Mouse (Mus musculus) c-Kit-positive CD71-positive TER-119-negative erythroid progenitor cells, embryonic 14.5 days (primary cell): ENCODE data around the gene Rbm20.
"Not testable (repeated sequence)": the region's sequence is repeated elsewhere in the genome, so short reads cannot be mapped to it uniquely, and the experiment has no call there.

Source experiments
- DNase-seq: peaks from one replicate; pipeline ENCODE4 v3.0.0-alpha.2; 2013; ENCODE audit warnings: low read depth

Rbm20 gene

GRCm38 (mm10) chr19:53904833-53905480 is 227.9 kb downstream of the Rbm20 start:
- no peak for DNase-seq

GRCm38 (mm10) chr19:53906033-53906702 is 229.1 kb downstream of the Rbm20 start:
- DNase-seq = no peak

- not testable (repeated sequence) for DNase-seq
Measured at GRCm38 (mm10) chr19:53906703-53907070, 229.6 kb downstream of the Rbm20 start.

GRCm38 (mm10) chr19:53914950-53915349 is 237.8 kb downstream of the Rbm20 start:
- no peak for DNase-seq
